Comparison of ENCODE assay signal across 10 mouse cellular contexts in the genomic region with DNA sequence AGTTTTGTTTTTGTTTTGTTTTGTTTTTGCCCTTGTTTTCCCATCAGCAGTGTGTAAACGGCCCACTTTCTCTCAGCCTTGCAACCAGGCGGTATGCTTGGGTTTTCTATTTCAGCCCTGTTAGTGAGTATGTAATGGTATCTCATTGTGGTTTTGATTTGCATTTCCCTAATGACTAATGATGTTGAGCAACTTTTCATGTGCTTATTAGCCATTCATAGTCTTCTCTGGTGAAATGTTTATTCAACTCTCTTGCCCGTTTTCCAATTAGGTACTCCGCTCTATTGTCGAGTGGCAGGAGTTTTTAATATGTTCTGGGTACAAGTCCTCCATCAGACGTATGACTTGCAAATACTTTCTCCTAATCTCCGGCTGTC.
DNase-seq lines count a peak whose midpoint lies in the region; ATAC-seq and TF ChIP-seq lines count a peak whose summit lies in the region.
"Had no signal": no experiment of that assay in that cellular context is flagged by ENCODE, and none has a peak within 500 bp of the region (broad histone marks: within the 10 kb centered on the region; RNA-seq: fewer than 3 reads in every experiment).

No protein-coding gene starts in this region.

- intact Hi-C loops in left cerebral cortex, postnatal 4 days (cut with DNase I), result no loop called here

- DNase-seq in adrenal gland, adult 2 months, result peak; percentile 27
- DNase-seq in adrenal gland, adult 8-10 months, result no peak
- no peak for DNase-seq in layer of hippocampus, adult 2 months (ENCODE audit: low spot score in 2 of 2)
- DNase-seq in layer of hippocampus, adult 11-12 months (ENCODE audit: low spot score), result no peak
- peak; percentile 85 for DNase-seq in brain, embryonic 14.5 days (ENCODE audit: low read depth)
- no peak for DNase-seq in left cerebral cortex, postnatal 4 days
- DNase-seq in thymus, postnatal 0 days (ENCODE audit: low spot score), result no peak
- DNase-seq: gastrocnemius, postnatal 10 days had no signal

- H3K4me3 ChIP-seq in layer of hippocampus, adult 2 months, result peak overlapping the region; percentile 36; the same call in 1 of the 2 replicates
- H3K4me3 ChIP-seq: limb, embryonic 15.5 days had no signal

- no peak for TF ChIP-seq POLR2A in brain, embryonic 14.5 days (IDR thresholded peaks at IDR 0.05; ENCODE audit: borderline replicate concordance, extremely low read depth, insufficient read depth, insufficient read length, poor library complexity, severe bottlenecking)

- no peak overlapping the region for H3K27ac ChIP-seq in layer of hippocampus, adult 2 months
- H3K27ac ChIP-seq: limb, embryonic 15.5 days had no signal

- TF ChIP-seq CTCF in layer of hippocampus, adult 2 months (conservative IDR thresholded peaks at IDR 0.05), result no peak
- no peak for TF ChIP-seq CTCF in brain, embryonic 14.5 days (IDR thresholded peaks at IDR 0.05; ENCODE audit: borderline replicate concordance, extremely low read depth, insufficient read depth, insufficient read length)

- peak; percentile 84 for ATAC-seq in inflammation-experienced regulatory T-cells, adult 6 months

Comparison
In these comparisons a context has a peak if more than half of its experiments do, and no peak if none do; other contexts are left out.
1. DNase-seq: peak in adrenal gland, adult 2 months (single experiment) and brain, embryonic 14.5 days (single experiment); none in adrenal gland, adult 8-10 months (single experiment), layer of hippocampus, adult 2 months (0 of 2), layer of hippocampus, adult 11-12 months (single experiment), left cerebral cortex, postnatal 4 days (single experiment) and thymus, postnatal 0 days (single experiment).